Mouse (Mus musculus): ENCODE measurements around the gene St6gal1.

St6gal1 gene

GRCm38 (mm10) chr16:23272521-23273230, 48.1 kb downstream of the St6gal1 start:
- DNase-seq (ENCODE audit: low spot score in 2 of 2) = no peak

DNA sequence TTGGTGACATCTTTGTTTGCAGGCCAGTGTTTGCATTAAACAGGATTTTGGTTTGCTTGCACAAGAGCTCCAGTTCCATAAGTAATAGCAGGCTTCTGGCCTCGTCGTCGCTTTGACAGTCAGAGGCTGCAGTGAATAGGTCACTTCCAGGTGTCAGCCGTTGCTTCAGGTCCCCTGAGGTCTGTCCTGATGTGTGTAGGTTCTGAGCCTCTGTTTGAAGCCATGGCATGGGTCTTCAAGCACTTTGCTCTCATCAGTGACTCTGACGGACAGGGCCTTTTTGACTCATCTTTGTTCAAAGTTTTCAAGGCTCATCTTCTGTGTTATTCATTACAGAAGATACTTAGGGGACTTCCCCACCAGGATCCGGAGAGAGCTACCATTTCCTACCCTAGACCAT, 49.5 kb downstream of the St6gal1 start:
- no peak for DNase-seq (ENCODE audit: low spot score in 2 of 2)

DNA sequence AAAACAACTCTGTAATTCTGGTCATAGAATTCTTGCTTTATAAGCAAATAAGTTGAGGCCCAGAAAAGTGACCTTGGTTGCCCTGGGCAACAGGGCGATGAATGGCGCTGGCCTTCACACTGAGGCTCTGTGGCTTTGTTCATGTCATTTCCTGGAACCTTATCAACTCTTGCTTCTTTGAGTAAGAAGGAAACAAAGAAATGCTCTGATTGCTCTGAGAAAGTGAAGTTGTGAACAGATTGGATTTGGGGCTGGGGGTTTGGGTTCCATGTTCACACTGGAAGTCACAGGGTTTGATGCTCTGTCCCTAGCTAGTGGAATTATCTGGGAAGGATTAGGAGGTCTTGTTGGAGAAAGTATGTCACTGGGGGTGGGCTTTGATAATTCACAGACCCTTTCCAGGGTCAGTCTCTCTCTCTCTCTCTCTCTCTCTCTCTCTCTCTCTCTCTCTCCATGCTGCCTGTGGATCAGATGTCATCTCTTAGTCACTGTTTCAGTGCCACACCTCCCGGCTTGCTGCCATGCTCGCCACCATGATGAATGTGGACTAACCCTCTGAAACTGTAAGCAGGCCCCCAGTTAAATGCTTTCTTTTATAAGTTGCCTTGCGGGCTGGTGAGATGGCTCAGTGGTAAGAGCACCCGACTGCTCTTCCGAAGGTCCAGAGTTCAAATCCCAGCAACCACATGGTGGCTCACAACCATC, 50.2 kb downstream of the St6gal1 start:
- no peak for DNase-seq (ENCODE audit: low spot score in 2 of 2)

DNA sequence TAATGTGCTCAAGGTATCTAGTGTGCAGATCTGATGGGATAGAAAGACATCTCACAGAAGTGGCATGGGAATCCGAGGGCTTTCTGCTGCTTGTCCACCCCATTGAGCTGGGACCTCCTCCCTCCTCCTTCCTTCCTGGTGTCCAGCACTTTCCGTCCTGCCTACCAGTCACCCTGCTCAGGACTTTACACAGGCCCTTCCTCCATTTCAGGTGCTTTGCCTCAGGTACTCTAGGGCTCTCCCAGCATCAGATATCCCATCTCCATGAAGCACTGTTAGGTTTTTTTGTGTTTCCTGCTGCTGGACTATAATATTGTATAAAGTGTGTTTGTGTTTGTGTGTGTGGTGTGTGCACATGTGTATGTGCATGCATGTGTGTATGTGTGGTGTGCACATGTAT, 51.1 kb downstream of the St6gal1 start:
- DNase-seq (ENCODE audit: low spot score in 2 of 2) = no peak

GRCm38 (mm10) chr16:23279879-23280741, 55.6 kb downstream of the St6gal1 start:
- DNase-seq (ENCODE audit: low spot score in 2 of 2) = no peak

DNA sequence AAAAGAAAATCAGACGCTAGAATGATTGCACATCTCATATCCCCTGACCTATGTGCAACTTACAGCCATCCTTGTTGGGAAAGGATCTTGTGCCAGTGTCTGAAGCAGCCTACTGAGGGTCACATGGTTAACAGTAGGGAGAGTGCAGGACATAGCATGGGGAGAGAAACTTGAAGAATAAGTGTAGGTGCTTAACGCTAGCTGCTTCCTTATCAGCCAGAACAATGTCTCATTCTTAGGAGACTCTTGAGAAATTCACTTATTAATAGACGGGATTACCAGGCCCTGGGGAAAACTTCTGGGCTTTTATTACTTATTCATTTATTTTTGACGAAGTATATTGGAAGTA, 56.2 kb downstream of the St6gal1 start:
- no peak for DNase-seq (ENCODE audit: low spot score in 2 of 2)

GRCm38 (mm10) chr16:23282241-23282640, 57.7 kb downstream of the St6gal1 start:
- no peak for DNase-seq (ENCODE audit: low spot score in 2 of 2)

- DNase-seq (ENCODE audit: low spot score in 2 of 2) = no peak
Measured at GRCm38 (mm10) chr16:23282941-23283340, 58.4 kb downstream of the St6gal1 start.

DNA sequence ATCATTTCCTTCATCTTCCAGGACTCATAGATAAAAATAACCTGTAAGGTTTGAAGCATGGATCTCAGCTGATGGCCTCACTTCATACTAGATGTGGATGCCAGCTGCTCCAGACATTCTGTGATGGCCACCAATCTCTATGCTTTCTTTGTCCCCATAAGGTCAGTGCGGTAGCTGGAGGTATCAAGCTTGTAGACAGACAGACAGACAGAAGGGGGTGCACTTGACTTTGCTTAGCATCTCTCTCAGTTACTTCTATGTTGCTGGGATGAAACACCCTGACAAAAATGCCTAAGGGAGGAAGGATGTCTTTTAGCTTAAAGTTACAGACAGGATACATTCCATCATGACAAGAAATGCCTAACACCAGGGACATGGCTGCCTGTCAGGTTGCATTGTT, 59.1 kb downstream of the St6gal1 start:
- no peak for DNase-seq (ENCODE audit: low spot score in 2 of 2)

- DNase-seq (ENCODE audit: low spot score in 2 of 2) = no peak
Measured at GRCm38 (mm10) chr16:23284470-23285394, 60.2 kb downstream of the St6gal1 start.

DNA sequence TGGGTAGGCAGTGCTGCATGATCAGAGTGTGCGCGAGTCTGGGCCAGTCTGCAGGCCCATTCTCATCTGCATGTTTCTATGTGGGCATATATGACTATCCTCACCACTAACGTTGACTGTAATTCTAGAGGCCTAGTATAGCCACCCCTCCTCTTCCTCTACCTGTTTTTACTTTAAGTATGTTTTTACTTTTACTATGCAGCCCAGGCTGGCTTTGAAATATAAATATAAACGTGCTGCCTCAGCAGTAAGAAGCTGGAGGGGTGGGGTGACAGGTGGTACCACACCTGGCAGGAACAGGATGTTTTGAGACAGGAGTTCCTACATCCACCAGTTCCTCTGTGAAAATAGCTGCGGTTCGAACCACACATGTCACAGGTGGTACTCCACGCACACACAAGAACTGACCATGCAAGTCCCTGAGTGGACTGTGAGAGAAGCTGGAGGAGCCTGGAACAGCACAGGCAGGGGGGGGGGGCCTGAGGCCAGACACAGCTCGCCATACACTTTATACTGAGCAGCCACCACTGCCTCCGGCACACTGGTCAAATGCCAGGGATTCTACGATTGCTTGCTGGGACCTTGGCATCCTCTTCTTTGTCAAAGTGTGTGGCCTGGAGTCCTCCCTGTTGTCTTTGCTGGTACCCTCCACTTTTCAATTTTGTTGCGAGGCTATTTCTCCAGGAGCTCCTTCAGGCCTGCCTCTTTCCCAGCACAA, 62.0 kb downstream of the St6gal1 start:
- no peak for DNase-seq (ENCODE audit: low spot score in 2 of 2)

DNA sequence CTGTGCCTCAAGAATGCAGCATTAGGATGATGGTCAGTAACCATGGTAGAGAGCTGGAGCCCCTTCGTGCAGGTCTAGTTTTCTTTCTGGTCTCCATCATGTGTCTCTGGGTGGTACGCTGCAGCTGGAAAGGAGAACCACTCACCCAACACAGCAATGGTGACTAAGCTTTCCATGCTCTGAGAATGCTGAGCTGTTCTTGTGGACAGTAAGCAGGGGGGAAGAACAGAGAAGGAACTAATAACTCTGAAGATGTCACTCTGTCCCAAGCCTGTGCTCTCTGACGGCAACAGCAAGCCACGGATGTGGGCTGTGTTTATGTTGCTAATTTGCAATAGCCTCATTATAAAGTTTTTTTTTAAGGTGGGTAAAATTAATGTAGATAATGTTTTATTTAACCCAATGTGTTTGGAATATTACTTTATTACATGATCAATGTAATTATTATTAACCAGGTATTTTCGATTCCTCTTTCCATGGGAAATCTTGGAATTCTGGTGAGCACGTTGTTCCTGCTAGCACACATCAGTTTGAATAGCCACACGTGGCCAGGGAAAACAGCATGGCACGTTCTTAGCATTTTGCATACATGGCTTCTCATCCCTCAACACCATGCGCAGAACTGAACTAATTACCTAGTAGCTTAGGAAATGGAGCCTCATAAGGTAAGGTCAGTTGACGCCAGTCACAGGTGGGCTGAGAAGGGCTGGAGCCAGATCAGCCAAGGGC, 62.9 kb downstream of the St6gal1 start:
- DNase-seq (ENCODE audit: low spot score in 2 of 2) = no peak

DNA sequence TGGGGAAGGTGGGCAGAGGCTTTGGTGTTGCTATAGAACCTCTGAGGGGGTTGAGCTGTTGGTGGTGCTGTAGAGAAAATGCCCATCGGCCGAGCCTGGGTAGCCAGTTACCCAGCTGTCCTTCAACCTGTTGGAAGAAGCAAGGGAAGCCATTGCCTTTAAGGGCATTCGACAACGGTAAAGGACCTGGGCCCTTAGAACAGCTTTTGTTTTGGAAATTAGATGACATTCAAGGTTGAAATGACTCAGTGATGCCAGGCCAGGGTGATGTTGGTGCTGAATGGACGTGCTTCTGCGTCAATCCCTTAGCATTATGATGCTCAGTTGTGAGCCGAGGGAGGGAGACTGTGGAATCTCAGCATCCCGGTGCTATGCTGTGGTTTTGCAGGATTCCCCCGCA, 63.6 kb downstream of the St6gal1 start:
- no peak for DNase-seq (ENCODE audit: low spot score in 2 of 2)

DNA sequence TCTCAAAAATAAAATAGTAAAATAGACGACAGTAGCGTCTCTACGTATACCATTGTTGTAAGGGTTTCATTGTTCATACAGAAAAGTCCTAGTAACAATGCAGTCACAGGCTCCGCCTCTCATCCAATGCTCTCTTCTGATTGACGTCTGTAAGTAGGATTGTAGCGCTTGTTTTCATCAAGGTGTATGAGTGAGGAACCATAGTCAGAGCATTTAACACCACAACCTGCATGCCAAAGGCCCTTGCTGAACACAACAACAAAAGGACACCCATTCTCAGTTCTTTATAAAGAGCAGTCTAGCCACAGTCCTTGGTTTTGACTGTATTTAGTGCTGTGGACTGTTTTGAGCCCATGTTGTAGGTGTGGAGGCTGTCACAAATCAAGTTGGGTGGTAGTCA, 64.9 kb downstream of the St6gal1 start:
- no peak for DNase-seq (ENCODE audit: low spot score in 2 of 2)

DNA sequence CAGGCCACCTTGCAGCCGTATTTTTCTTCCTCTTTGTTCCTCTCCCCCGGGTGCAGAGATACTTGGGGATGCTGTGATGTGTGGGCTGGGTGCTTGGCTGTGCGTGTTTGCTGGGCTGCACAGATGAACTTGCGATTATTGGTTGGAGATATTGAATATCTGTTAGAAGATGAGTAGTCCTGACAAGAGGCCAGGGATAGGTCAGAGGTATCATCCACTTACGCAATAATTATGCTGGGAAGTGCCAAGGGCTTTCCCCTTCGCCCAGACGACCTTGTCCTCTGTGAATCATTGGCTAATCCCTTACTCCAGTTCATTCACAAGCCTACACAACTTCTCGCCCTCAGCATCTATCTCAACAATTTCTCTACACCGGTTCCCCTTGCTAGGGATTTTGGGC, 65.6 kb downstream of the St6gal1 start:
- no peak for DNase-seq (ENCODE audit: low spot score in 2 of 2)

- no peak for DNase-seq (ENCODE audit: low spot score in 2 of 2)
Measured at GRCm38 (mm10) chr16:23291521-23291920, 67.0 kb downstream of the St6gal1 start.

GRCm38 (mm10) chr16:23294236-23294635, 69.7 kb downstream of the St6gal1 start:
- DNase-seq (ENCODE audit: low spot score in 2 of 2) = no peak

DNA sequence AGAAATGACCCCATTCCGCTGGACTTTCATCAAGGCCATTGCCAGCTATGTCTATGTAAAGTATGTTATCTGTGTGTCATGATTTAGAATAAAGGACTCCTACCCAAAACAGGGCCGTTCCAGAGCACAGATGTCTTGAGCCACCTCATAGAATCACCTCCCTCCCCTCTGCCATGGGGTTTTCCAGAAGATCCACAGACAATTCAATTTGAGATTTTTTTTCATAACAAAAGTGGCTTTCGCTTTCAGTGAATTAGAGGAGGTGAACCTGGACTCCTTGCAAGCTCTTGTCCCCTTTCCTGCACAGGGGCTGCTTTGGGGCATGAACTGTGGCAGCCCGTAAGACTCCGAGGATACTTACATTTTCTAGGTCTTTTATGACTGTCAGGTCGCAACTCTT, 70.2 kb downstream of the St6gal1 start:
- DNase-seq (ENCODE audit: low spot score in 2 of 2) = no peak

- no peak for DNase-seq (ENCODE audit: low spot score in 2 of 2)
Measured at GRCm38 (mm10) chr16:23295720-23296119, 71.2 kb downstream of the St6gal1 start.

DNA sequence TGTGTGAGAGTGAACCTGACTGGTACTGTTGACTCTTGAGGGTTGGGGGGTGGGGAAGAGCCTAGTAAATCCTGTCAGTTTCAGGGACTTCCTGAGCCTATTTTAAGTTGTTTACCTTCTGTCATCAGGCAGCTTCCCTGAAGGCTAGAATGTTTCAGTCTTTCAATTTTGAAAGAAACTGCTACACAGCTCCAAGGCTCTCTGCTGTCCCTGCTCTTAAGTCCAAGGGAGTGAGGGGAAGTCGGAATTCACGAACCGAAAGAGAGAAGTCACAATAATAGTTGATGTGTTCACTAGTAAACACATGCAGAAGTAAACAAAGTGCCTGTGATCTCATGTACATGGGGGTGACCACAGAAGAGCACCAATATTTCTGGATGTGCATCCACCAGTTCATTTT, 72.2 kb downstream of the St6gal1 start:
- DNase-seq (ENCODE audit: low spot score in 2 of 2) = no peak
